Mouse (Mus musculus) forebrain, embryonic 16.5 days (tissue): ENCODE results near the gene Luc7l. TPM values are rescaled to one million over a fixed set of nuclear protein-coding genes. Genes with fewer than 3 reads are reported as not detected.
"Not testable (repeated sequence)": the region's sequence is repeated elsewhere in the genome, so short reads cannot be mapped to it uniquely, and the experiment has no call there.

Experiments
- ATAC-seq: fragments of 200-750 bp; cut with Nextera tagmentation; 2 replicates; pipeline ENCODE4 v1.8.0; 2017; ENCODE audit warnings: mild to moderate bottlenecking, moderate library complexity
- H3K27ac ChIP-seq: fragments of 300-500 bp; sonication (generic); 2 replicates; pipeline ENCODE4 v1.5.1; 2014; ENCODE audit warnings: low read length, control low read depth
- H3K27me3 ChIP-seq: fragments of 300-500 bp; sonication (generic); replicated peaks from 2 replicates; pipeline ENCODE4 v1.6.1; 2014; ENCODE audit warnings: low read length; ENCODE audit not compliant: control insufficient read depth, insufficient read depth
- H3K36me3 ChIP-seq: fragments of 300-500 bp; sonication (generic); 2 replicates; pipeline ENCODE4 v1.6.1; 2014; ENCODE audit not compliant: control insufficient read depth, insufficient read depth
- H3K4me1 ChIP-seq: fragments of 300-500 bp; sonication (generic); replicated peaks from 2 replicates; pipeline ENCODE4 v1.6.1; 2014; ENCODE audit warnings: low read length; ENCODE audit not compliant: control insufficient read depth, insufficient read depth
- H3K4me2 ChIP-seq: fragments of 300-500 bp; sonication (generic); 2 replicates; pipeline ENCODE4 v1.6.1; 2014; ENCODE audit warnings: mild to moderate bottlenecking, low read length, control low read depth
- H3K4me3 ChIP-seq: fragments of 300-500 bp; sonication (generic); replicated peaks from 2 replicates; pipeline ENCODE4 v1.5.1; 2014; ENCODE audit warnings: mild to moderate bottlenecking, low read length, control low read depth
- H3K9ac ChIP-seq: fragments of 300-500 bp; sonication (generic); replicated peaks from 2 replicates; pipeline ENCODE4 v1.6.1; 2014; ENCODE audit warnings: low read depth, low read length, control low read depth
- H3K9me3 ChIP-seq: fragments of 300-500 bp; sonication (generic); 2 replicates; pipeline ENCODE4 v1.6.1; 2016; ENCODE audit warnings: low read length; ENCODE audit not compliant: control insufficient read depth
- WGBS: fragments of 180-500 bp; shearing (Covaris S2); extraction: QIAGEN DNeasy Blood & Tissue Kit; methylation state at CpG from one replicate; pipeline ENCODE4 v1.1.7; 2014; 5-methylcytosine and 5-hydroxymethylcytosine counted together
- polyA plus RNA-seq: library from polyadenylated mRNA; unstranded; fragments of >200 nt; fragmentation: Nextera tagmentation; extraction: Ambion mirVana; gene quantifications from 2 replicates; pipeline ENCODE4 v1.2.1, GENCODE M21; 2015

The Luc7l gene
- polyA plus RNA-seq, 1 experiment from 2014 or later = 124 TPM

- WGBS = under 1% methylated on average over 32 of the region's 32 CpGs
- no peaks in the 10 kb centered on the region for H3K27me3 ChIP-seq
- ATAC-seq = peak; percentile 81
- H3K4me3 ChIP-seq = peak overlapping the region; percentile 90
- H3K4me2 ChIP-seq = peak overlapping the region; percentile 68
- H3K9ac ChIP-seq = peak overlapping the region; percentile 74
- no peaks in the 10 kb centered on the region for H3K36me3 ChIP-seq
- H3K9me3 ChIP-seq = no peaks in the 10 kb centered on the region
- H3K27ac ChIP-seq = peak overlapping the region; percentile 23
- 0 out of 2 replicates have a peak, but pooled peaks cover 4% of the 10 kb centered on the region for H3K4me1 ChIP-seq
These were observed 9.1 kb upstream of the Luc7l start for GRCm38 (mm10) chr17:26243471-26244100.

DNA sequence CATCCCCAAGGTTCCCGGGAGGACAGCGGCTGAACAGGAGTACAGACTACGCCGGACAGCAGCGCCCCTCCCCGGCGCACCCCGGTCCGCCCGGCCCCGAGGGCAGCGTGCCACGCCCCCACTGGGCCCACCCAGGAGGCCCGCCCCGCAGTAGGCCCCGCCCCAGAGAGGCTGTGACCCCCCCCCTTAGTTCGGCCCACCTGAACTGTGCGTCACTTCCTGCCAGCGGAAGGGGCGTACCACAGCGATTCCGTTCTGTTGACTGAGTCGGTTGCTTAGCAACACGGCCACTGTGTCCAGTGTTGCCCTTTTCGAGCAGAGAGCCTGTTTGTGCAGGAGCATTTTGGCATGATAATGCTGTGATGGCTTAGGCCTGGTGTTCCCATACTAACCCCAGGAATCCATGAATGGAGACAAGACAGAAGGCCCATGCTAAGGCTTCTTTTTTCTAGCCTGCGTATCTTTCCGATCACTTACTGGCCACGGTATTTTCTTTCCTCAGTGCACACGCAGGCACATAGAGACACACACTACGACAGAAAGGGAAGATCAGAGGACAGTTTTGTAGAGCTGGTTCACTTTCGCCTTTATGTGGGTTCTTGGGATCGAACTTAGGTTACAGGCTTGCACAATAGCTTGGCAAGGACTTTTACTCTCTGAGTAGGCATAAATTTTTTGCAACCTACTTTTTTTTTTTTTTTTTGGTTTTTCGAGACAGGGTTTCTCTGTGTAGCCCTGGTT is 8.4 kb upstream of the Luc7l start, which contains the start of gene Fam234a:
Gene Fam234a, minus strand, starts transcription at position 142 of the 741 bp plus-strand sequence.
- 0 out of 2 replicates have a peak, but pooled peaks cover 4% of the 10 kb centered on the region for H3K4me1 ChIP-seq
- no peaks in the 10 kb centered on the region for H3K36me3 ChIP-seq
- H3K4me3 ChIP-seq = peak within 1 kb of the TSS; percentile 90
- peak within 1 kb of the TSS; percentile 81 for H3K27ac ChIP-seq
- no peaks in the 10 kb centered on the region for H3K9me3 ChIP-seq
- H3K27me3 ChIP-seq = no peaks in the 10 kb centered on the region
- peak within 1 kb of the TSS; percentile 68 for H3K4me2 ChIP-seq
- 6% methylated on average over 29 of the region's 33 CpGs for WGBS
- H3K9ac ChIP-seq = peak within 1 kb of the TSS; percentile 74
- ATAC-seq = peak; percentile 98

DNA sequence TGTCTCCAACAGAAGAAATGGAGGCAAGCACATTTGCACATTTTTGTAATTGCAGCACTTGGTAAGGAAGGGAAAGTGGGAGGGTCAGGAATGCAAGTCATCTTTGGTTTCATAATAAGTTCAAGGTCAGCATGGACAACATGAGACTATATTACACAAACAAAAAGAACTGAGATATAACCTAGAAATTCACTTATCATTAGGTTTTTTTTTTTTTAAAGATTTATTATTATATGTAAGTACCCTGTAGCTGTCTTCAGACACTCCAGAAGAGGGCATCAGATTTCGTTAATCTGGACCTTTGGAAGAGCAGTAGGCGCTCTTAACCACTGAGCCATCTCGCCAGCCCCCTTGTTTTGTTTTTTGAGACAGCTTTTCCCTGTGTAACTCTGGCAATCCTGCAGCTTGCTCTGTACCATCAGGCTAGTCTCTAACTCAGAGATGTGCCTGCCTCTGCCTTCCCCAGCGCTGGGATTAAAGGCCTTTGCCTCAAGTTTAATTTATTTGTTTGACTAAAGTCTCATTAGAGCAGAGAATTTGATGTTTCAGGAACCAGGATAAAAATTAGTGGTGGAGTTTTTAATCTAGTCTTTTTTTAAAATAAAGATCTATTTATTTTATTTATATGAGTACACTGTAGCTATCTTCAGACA is 684 bp upstream of the Luc7l start:
- no peaks in the 10 kb centered on the region for H3K9me3 ChIP-seq
- H3K9ac ChIP-seq = peak overlapping the region; percentile 94; the same call in 1 of the 2 replicates
- peak overlapping the region; percentile 98; the same call in 1 of the 2 replicates for H3K27ac ChIP-seq
- H3K4me1 ChIP-seq = peaks cover 13% of the 10 kb centered on the region
- H3K4me2 ChIP-seq = peak overlapping the region; percentile 67
- peak overlapping the region; percentile 90 for H3K4me3 ChIP-seq
- whole genome bisulfite sequencing = 52% methylated on average over 4 of the region's 4 CpGs
- ATAC-seq = no peak
- H3K36me3 ChIP-seq = peaks cover 7% of the 10 kb centered on the region; the same call in 1 of the 2 replicates
- H3K27me3 ChIP-seq = no peaks in the 10 kb centered on the region

GRCm38 (mm10) chr17:26253399-26253798 is 703 bp downstream of the Luc7l start:
- Histone ChIP-seq H3K4me2 (peak overlapping the region; percentile 67), H3K4me1 (peaks cover 13% of the 10 kb centered on the region), H3K27me3 (no peaks in the 10 kb centered on the region), H3K9me3 (no peaks in the 10 kb centered on the region), H3K9ac (peak overlapping the region; percentile 94), H3K4me3 (peak overlapping the region; percentile 90), H3K36me3 (peaks cover 16% of the 10 kb centered on the region), H3K27ac (peak overlapping the region; percentile 98)
- WGBS = under 1% methylated on average over 24 of the region's 24 CpGs
- no peak; the same call in 1 of the 2 replicates for ATAC-seq

DNA sequence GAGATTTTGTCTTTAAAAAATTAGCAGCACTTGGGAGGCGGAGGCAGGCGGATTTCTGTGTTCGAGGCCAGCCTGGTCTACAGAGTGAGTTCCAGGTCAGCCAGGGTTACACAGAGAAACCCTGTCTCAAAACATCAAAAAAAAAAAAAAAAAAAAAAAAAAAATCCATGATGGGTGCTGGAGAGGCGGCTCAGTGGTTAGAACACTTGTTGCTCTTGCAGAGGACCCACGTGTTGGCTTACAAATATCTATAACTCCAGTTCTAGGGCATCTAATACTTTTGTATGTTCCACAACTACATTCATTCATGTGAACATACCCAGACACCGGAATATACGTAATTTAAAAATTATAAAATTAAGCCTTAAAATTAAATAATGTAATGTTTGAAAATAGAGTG is 2.6 kb downstream of the Luc7l start:
- H3K4me3 ChIP-seq = no peak overlapping the region
- no peak overlapping the region for H3K4me2 ChIP-seq
- peaks cover 20% of the 10 kb centered on the region for H3K36me3 ChIP-seq
- no peak overlapping the region for H3K27ac ChIP-seq
- no peak for ATAC-seq
- no peaks in the 10 kb centered on the region for H3K9me3 ChIP-seq
- H3K27me3 ChIP-seq = no peaks in the 10 kb centered on the region
- H3K9ac ChIP-seq = no peak overlapping the region
- 97% methylated on average over 7 of the region's 7 CpGs for WGBS
- H3K4me1 ChIP-seq = peaks cover 13% of the 10 kb centered on the region

- Histone ChIP-seq H3K9ac (no peak overlapping the region), H3K9me3 (no peaks in the 10 kb centered on the region), H3K4me1 (no peaks in the 10 kb centered on the region), H3K27me3 (no peaks in the 10 kb centered on the region), H3K4me2 (no peak overlapping the region), H3K36me3 (peaks cover 34% of the 10 kb centered on the region), H3K4me3 (no peak overlapping the region), H3K27ac (no peak overlapping the region)
- ATAC-seq = no peak
- 86% methylated on average over 4 of the region's 4 CpGs for WGBS
These were observed 9.1 kb downstream of the Luc7l start for GRCm38 (mm10) chr17:26261826-26262225.

GRCm38 (mm10) chr17:26262384-26262783 is 9.7 kb downstream of the Luc7l start:
- H3K27ac ChIP-seq = no peak overlapping the region
- no peak overlapping the region for H3K4me3 ChIP-seq
- peaks cover 32% of the 10 kb centered on the region for H3K36me3 ChIP-seq
- H3K4me2 ChIP-seq = no peak overlapping the region
- WGBS = 98% methylated on average over 3 of the region's 3 CpGs
- no peaks in the 10 kb centered on the region for H3K27me3 ChIP-seq
- no peak for ATAC-seq
- H3K9me3 ChIP-seq = no peaks in the 10 kb centered on the region
- H3K4me1 ChIP-seq = no peaks in the 10 kb centered on the region
- no peak overlapping the region for H3K9ac ChIP-seq

GRCm38 (mm10) chr17:26268851-26269250 is 16.2 kb downstream of the Luc7l start:
- no peak overlapping the region for H3K4me3 ChIP-seq
- no peaks in the 10 kb centered on the region for H3K27me3 ChIP-seq
- H3K27ac ChIP-seq = no peak overlapping the region
- no peak for ATAC-seq
- no peaks in the 10 kb centered on the region for H3K4me1 ChIP-seq
- H3K9ac ChIP-seq = no peak overlapping the region
- H3K4me2 ChIP-seq = no peak overlapping the region
- H3K9me3 ChIP-seq = no peaks in the 10 kb centered on the region
- 59% methylated on average over 1 of the region's 1 CpGs for WGBS
- H3K36me3 ChIP-seq = peaks cover 25% of the 10 kb centered on the region

DNA sequence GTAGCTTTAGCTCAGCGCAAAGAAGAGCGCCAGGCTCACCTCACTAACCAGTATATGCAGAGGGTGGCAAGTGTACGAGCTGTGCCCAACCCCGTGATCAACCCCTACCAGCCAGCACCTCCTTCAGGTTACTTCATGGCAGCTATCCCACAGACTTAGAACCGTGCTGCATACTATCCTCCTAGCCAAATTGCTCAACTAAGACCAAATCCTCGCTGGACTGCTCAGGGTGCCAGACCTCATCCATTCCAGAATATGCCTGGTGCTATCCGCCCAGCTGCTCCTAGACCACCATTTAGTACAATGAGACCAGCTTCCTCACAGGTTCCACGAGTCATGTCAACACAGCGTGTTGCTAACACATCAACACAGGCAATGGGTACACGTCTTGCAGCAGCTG is 16.9 kb downstream of the Luc7l start:
- WGBS = 98% methylated on average over 10 of the region's 10 CpGs
- not testable (repeated sequence) for H3K9ac ChIP-seq, H3K4me2 ChIP-seq, ATAC-seq, H3K27ac ChIP-seq, H3K9me3 ChIP-seq, H3K27me3 ChIP-seq, H3K4me1 ChIP-seq, H3K4me3 ChIP-seq
- H3K36me3 ChIP-seq = peaks cover 26% of the 10 kb centered on the region
